Mouse (Mus musculus): ENCODE results near the gene Setd1b.

- TF ChIP-seq CTCF (IDR thresholded peaks at IDR 0.05; ENCODE audit: low read depth, low read length) = no peak
- no peak for TF ChIP-seq POLR2A (IDR thresholded peaks at IDR 0.05; ENCODE audit: borderline replicate concordance, low read depth, low read length)
These were observed 1.4 kb downstream of the Setd1b start for GRCm38 (mm10) chr5:123143251-123143970.
